Mouse (Mus musculus) Patski (cell line): Measurements from ENCODE around the gene Parva. TPM values are rescaled to one million over a fixed set of nuclear protein-coding genes. Genes with fewer than 3 reads are reported as not detected.

Source experiments
- ATAC-seq: fragments of 100-300 bp; one replicate; pipeline ENCODE4 v1.8.0; 2021
- CTCF ChIA-PET: fragments of 350-600 bp; sonication (Branson Sonifier 250); formaldehyde crosslinking; loops from one replicate; lab custom pipeline; 2022; ENCODE audit warnings: inconsistent platforms; lab: Charles Lee
- POLR2A ChIA-PET: fragments of 350-600 bp; sonication (Branson Sonifier 250); formaldehyde crosslinking; loops from one replicate; lab custom pipeline; 2022; ENCODE audit warnings: antibody characterized with exemption, inconsistent platforms; lab: Charles Lee
- DNase-seq: peaks from one replicate; pipeline ENCODE4 v3.0.0-alpha.2; 2011; ENCODE audit warnings: low read depth, low spot score
- H3K27me3 ChIP-seq: fragments of 371-371 bp; one replicate; pipeline ENCODE4 v1.5.1; 2021
- CTCF ChIP-seq: fragments of 100-300 bp; IDR thresholded peaks from one replicate; pipeline ENCODE4 v1.5.1; 2021
- in situ Hi-C: fragments of 300-500 bp; cut with MboI; formaldehyde crosslinking; loops from 3 replicates; pipeline ENCODE4 v1.11.1; 2018; ENCODE audit warnings: low pct_unique_long_range_greater_than_20kb, mixed read lengths
- polyA plus RNA-seq: library from polyadenylated mRNA; unstranded; gene quantifications from one replicate; pipeline ENCODE4 v1.2.3, GENCODE M21; 2021

The Parva gene
- polyA plus RNA-seq, 1 experiment from 2014 or later: 138 TPM

DNA sequence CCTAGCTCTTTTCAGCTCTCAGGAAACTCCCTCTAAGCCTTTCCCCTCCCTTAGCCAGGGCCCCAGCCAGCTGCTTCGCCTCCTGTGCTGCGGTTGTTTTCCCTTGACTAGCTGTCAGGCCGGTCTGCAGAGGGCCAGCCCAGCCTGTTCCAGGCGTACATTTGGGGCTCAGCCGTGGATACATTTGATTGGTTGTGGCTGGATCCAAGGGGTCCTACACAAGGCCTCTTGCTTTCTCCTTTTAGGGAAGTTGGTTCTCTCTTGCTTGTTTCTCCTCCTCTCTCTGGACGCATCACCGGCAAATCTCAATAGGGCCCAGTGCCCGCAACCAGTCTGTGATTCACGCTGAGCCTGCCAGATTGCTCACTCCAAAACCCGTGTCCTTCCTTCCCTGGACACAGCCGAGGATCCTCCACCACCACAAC is 40.4 kb downstream of the Parva start:
- POLR2A ChIA-PET: interaction anchor here (0.6 to 1.5 kb wide), 4 partner anchors 16 to 666 kb away, joined by 3 to 4 read pairs (median 3); partner anchors contain the start of gene Parva
- in situ Hi-C loops: loop anchor here (5.0 kb wide), 3 partner anchors 60 to 400 kb away; partner anchors contain the start of gene Tead1
- CTCF ChIA-PET: interaction anchor here (0.9 to 1.3 kb wide), 3 partner anchors 211 to 406 kb away, joined by 3 read pairs; no protein-coding TSS in a partner anchor

DNA sequence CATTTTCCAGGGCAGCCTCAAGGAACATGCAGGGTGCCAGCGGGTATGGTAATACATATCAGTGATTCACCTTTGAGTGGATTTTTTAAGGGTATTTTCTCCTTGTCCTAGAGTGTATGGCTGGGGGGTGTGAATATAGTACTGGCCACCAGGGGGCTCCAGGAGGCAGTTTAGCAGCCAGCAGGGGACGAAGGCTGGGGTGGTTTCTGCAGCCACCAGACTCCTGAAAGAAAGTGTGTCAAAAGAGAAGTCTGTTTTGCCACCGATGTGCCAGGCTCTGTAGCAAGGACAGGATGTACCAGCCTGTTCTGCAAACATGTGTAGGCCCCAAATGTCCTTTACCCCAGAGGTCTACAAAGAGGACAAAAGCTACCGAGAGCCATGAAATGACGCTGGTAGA is 42.5 kb downstream of the Parva start:
- peak; percentile 86 for TF ChIP-seq CTCF
- in situ Hi-C loops: loop anchor here (5.0 kb wide), 3 partner anchors 63 to 397 kb away; partner anchors contain the start of gene Tead1
- ATAC-seq: no peak

More for the DNA sequence above, 40.4 kb downstream of the Parva start:
- no peaks in the 10 kb centered on the region for H3K27me3 ChIP-seq
- TF ChIP-seq CTCF: no peak
- DNase-seq: peak; percentile 67
- ATAC-seq: peak; percentile 63

DNA sequence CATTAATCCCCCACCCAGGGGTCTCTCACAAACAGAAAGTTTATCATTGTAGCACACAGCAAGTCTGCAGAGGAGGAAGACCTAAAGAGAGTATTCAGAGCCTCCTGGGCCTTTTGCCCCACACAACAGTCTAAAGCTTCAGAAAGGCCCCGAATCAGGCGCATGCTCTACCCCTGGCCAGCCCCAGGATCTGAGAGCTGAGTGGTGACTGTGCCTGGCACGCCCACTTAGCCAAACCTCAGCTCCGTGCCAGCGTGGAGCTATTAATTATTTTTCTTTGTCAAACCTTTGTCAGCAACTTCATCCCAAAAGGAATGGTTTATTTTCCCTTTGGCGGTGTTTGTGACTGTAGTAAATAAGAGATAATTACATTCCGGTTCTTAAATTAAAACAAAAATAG is 44.0 kb downstream of the Parva start:
- no peak for DNase-seq
- TF ChIP-seq CTCF: no peak
- ATAC-seq: no peak
- H3K27me3 ChIP-seq: no peaks in the 10 kb centered on the region
- ChIA-PET CTCF (interaction anchor here (1.2 to 2.0 kb wide), 2 partner anchors 16 to 192 kb away, joined by 4 to 9 read pairs; no protein-coding TSS in a partner anchor), POLR2A (interaction anchor here (1.2 to 1.4 kb wide), 2 partner anchors 9 to 210 kb away, joined by 3 read pairs; no protein-coding TSS in a partner anchor)
- in situ Hi-C loops: no loop called here

More for the DNA sequence above, 42.5 kb downstream of the Parva start:
- CTCF ChIA-PET: interaction anchor here (0.8 to 2.4 kb wide), 14 partner anchors 10 to 407 kb away, joined by 3 to 9 read pairs (median 4); no protein-coding TSS in a partner anchor
- POLR2A ChIA-PET: no interaction called here
- H3K27me3 ChIP-seq: no peaks in the 10 kb centered on the region
- no peak for DNase-seq

DNA sequence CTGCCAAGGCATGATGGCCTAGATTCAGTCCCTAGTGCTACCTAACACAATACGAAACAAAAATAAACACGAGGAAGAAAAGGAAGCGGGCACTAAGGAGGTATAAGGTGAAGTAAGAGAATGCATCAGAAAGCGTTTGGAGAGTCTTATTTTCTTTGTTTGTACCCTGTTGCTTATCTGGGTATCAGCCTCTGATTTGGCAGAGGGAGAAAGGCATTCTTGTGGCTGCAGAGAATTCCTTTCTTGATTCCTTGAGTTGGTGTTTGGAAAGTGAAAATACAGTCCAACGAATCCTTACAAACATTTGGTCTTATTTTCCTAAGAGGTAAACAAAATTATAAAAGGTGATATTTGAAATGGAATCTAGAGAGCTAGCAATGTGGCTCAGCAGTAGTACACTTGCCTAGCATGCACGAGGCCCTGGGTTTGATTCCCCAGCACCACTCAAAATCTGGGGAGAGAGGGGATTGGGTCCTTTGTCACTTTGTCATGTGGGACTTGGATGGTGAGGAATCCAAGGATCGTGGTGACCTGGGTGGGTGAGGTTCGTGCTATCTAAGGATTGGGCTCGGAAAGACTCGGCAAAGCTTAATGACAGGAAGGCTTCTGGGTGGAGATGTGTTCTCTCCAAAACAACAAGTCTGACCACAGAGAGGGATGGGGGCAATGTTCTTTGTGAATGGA is 44.9 kb downstream of the Parva start:
- ATAC-seq (no peak), DNase-seq (no peak)
- POLR2A ChIA-PET: interaction anchor here (1.4 kb wide), 1 partner anchor 210 kb away, joined by 3 read pairs; no protein-coding TSS in a partner anchor
- in situ Hi-C loops: no loop called here
- CTCF ChIA-PET: interaction anchor here (2.0 kb wide), 1 partner anchor 191 kb away, joined by 9 read pairs; no protein-coding TSS in a partner anchor
- no peak for TF ChIP-seq CTCF
- no peaks in the 10 kb centered on the region for H3K27me3 ChIP-seq

DNA sequence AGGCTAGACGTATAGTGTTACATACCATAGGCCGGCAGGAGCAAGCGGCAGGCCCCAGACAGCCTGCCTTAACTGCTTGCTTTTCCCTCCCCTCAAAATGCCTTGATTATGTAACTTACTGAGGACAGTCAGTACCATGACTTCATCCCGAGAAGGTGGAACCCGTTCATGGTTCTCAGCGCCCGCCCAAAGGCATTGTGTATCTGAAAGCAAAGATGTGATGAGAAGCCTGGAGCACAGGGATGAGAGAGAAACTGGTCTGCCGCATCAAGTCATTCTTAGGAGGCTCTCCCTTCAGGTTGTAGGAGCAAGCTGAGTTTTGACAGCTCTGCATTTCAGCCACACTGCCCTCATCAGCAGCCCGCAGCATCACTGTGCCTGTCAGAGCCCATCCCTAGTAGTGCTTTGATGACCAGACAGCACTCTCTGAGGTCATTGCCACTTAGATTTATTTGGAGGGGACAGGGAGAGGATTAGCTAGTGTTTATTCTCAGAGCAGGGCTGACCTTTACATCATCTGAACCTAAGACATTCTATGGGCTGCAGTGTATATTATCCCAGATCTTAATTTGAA is 45.5 kb downstream of the Parva start:
- ATAC-seq: no peak
- POLR2A ChIA-PET: interaction anchor here (1.4 kb wide), 1 partner anchor 209 kb away, joined by 3 read pairs; no protein-coding TSS in a partner anchor
- in situ Hi-C loops: no loop called here

DNA sequence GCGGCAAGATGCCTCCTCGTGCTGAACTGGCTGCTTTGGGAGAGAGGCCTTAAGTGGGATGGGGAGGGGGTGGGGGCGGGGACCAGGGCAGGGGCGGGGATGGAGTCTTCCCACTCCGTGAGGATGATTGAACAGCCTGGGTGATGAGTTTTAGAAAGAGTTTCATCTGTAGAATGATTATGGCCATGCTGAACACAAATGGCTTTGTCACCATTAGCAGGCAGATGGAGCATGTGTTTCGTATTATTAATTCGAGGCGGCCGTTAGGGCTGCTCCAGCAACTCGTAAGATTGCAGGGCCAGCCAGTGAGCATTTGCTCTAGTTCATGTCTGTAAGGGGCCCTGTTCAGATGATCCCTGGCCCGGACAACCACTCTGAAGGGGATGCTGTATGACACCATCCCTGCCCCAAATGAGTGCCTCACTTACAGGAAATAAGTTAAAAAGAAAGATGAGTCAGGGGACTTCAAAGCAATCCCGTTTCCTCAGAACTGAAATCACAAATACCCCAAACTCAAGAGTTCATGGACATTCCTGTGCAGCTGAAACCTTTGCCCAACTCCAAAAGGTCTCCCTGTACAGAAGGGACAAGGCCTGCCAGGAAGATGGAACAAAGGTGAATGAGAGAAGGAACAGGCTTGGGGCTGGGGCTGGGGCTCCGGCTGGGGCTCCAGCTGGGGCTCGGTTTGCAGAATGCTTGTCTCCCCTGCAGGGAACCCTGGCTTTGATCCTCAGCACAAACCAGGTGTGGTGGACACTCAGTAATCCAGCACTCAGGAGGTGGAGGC is 46.5 kb downstream of the Parva start:
- ATAC-seq (no peak), DNase-seq (no peak)
- CTCF ChIA-PET: no interaction called here
- TF ChIP-seq CTCF: no peak
- H3K27me3 ChIP-seq: no peaks in the 10 kb centered on the region
- in situ Hi-C loops: no loop called here
- POLR2A ChIA-PET: no interaction called here

More for the DNA sequence above, 45.5 kb downstream of the Parva start:
- no peaks in the 10 kb centered on the region for H3K27me3 ChIP-seq
- no peak for DNase-seq
- TF ChIP-seq CTCF: no peak
- CTCF ChIA-PET: no interaction called here

DNA sequence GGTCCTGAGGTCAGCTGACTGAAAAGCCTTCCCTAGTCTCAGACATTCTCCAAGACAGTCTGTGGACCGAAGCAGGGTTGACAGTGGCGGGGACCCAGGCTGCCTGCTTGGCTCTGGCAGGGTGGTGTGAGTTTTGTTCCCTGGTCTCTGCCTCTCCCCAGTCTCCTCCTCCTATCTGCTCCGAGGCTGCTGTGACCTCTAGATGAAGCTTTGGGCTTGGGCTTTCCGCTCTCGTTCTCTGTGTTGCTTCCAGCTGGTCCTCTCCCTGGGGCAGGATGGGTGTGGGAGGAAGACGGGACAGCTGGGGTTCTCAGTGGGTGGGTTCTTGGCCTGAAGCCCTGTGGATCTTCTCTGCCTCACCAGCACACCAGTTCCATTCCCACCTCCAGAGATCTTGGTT is 51.8 kb downstream of the Parva start:
- CTCF ChIA-PET: interaction anchor here (2.0 kb wide), 1 partner anchor 10 kb away, joined by 6 read pairs; no protein-coding TSS in a partner anchor
- no peaks in the 10 kb centered on the region for H3K27me3 ChIP-seq
- in situ Hi-C loops: no loop called here
- POLR2A ChIA-PET: interaction anchor here (0.6 kb wide), 2 partner anchors 19 to 83 kb away, joined by 3 to 5 read pairs; no protein-coding TSS in a partner anchor
- no peak for TF ChIP-seq CTCF
- DNase-seq: no peak
- no peak for ATAC-seq

DNA sequence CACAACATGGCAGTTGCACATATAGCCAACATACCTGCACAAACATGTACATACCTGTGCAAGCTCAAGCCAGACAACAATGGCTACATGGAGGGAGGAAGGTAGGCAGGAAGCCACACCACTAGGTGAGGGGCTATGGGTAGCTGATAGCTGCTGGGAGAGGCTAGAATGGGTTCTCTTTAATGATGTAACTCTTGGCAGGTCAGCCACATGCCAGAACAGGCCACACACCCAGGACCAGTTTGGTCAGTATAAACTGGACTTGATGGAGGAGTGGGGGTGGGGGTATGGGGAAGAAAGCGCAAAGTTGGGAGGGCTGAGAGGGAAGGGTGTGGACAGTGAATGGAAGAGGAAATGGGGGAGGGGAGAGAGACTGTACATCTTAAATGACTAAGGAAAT is 53.7 kb downstream of the Parva start:
- CTCF ChIA-PET: no interaction called here
- H3K27me3 ChIP-seq: no peaks in the 10 kb centered on the region
- no peak for TF ChIP-seq CTCF
- in situ Hi-C loops: no loop called here
- DNase-seq: no peak
- ATAC-seq: no peak
- POLR2A ChIA-PET: no interaction called here

DNA sequence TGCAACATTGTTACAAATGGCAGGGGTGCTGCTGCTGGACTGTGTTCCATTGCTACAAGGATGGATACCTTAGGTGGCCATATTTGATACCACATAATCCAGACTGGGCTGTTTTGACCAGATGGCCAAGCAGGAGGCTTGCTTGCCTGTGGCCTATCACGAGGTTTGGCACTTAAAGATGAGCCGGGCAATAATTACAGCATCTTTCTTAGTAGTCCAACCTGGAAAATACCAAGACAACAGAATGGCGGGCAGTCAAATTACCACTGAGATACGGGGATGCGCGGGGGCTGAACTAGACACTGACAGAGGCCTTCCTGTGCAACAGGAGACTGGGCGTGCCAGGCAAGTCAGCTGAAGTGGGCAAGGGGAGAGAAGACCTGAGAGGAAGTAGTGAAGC is 55.3 kb downstream of the Parva start:
- CTCF ChIA-PET: no interaction called here
- no peak for TF ChIP-seq CTCF
- ATAC-seq (no peak), DNase-seq (no peak)
- POLR2A ChIA-PET: no interaction called here
- in situ Hi-C loops: no loop called here
- H3K27me3 ChIP-seq: no peaks in the 10 kb centered on the region

DNA sequence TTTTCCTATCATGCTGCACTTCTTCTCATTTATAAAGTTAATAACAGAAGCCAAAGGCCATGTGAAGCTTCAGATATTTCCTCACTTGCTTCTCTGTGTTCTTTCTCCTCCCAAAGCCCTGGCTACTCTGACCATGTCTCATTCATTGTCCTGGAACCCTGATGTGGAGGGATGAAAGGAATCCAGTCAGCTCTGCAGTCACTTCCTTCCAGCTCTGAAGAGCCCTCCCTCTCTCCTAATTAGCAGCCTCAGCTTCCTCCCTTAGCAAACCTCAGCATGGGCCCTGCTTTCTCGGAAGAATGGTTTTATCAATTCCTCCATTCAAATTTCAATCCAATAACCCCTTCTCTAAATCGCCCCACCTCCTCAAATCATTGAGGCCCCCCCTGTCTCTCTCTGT is 56.1 kb downstream of the Parva start:
- no peak for TF ChIP-seq CTCF
- no peak for ATAC-seq
- no peak for DNase-seq
- CTCF ChIA-PET: interaction anchor here (1.1 kb wide), 1 partner anchor 9 kb away, joined by 4 read pairs; no protein-coding TSS in a partner anchor
- POLR2A ChIA-PET: interaction anchor here (1.0 kb wide), 1 partner anchor 150 kb away, joined by 3 read pairs; no protein-coding TSS in a partner anchor
- in situ Hi-C loops: no loop called here
- H3K27me3 ChIP-seq: no peaks in the 10 kb centered on the region
